Mouse (Mus musculus) heart, adult 8-10 months (tissue): ENCODE measurements at regions not wholly inside any gene's neighbourhood (a gene's known extent, or its start where the extent isn't known, plus 50 kb on each side); places are given as distances from the start of the nearest gene placed in this dataset.
"Not testable (repeated sequence)": the region's sequence is repeated elsewhere in the genome, so short reads cannot be mapped to it uniquely, and the experiment has no call there.

Experiments
- DNase-seq: peaks from one replicate; pipeline ENCODE4 v3.0.0; 2022; ENCODE audit warnings: low spot score

- DNase-seq: no peak
These were observed 59.5 kb upstream of the Zbtb18 start for GRCm38 (mm10) chr1:177382596-177383190.

DNA sequence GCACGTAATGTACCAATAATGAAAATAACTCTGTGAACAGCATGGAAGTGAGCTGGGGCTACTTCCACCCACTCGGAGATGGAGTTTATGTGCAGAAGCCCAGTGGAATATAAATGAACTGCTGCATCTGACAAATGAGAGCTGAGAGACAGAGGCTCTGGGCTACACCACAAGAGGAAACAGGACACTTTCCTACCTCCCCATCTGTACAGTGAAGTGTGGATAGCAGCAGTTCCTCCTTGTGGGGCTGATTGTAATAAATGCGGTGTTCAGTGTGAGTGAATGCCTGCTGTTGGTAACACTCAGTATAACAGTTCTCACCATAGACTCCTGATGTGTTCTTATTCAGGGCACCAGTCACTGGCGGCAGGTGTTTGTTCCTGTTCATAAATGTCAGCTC is 60.0 kb upstream of the Zbtb18 start:
- no peak for DNase-seq

DNA sequence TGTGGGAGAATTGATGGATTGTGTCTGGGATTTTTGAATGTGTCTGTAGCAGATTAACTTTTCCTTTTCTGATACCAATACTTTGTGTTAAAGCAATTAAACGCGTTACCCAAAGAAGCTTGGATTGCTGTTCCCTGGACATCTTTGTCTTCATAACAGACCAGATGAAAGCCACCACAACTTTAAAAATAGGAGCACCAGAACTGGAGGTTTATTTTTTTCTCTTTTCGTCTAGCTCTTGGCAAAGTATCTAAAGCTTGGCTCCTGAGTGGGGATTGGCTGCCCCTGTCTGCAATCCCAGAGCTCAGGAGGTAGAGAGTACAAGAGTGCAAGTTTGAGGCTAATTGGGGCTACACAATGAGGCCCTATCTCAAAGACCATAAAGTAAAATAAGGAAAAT is 64.0 kb upstream of the Zbtb18 start:
- DNase-seq: no peak

GRCm38 (mm10) chr1:177373226-177373825 is 68.8 kb upstream of the Zbtb18 start:
- DNase-seq: no peak

DNA sequence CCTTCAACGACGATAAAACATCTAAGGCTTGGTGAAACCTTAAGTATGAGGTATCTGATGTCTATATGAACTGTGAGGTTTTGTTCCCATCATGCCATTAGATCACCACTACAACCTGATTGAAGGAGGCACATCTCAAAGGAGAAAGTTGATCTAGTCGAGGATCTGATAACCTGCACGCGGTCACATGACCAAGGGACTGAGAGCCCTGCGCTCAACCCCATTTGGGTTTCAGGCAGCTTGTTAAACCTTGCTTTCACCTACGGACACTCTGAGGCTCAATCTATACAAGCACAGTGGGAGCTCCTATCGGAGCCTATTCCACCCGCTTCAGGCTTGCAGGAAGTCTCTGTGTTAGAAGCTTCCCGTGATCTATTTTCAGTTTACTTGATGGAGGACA is 70.1 kb upstream of the Zbtb18 start:
- no peak for DNase-seq

GRCm38 (mm10) chr1:177367864-177368610 is 74.1 kb upstream of the Zbtb18 start:
- no peak for DNase-seq

GRCm38 (mm10) chr1:177366914-177367313 is 75.2 kb upstream of the Zbtb18 start:
- no peak for DNase-seq

DNA sequence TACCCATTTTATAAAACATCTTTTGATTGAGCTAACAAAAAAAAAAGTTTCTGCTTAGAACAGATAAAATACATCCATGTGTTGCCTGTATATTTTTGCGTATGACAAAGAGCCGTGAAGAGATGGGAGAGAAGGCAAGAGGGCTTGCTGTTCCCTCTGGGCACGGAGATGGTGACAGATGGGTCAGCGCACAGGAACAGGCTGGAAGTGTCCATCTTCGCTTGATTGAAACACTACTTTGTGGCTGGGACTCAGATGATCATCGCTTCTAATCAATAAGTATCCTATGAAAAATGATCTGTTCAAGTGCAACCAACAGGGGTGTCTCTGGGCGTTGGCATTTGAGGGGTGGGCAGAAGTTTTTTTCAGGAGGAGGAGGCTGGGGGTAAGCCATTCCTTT is 75.7 kb upstream of the Zbtb18 start:
- no peak for DNase-seq

DNA sequence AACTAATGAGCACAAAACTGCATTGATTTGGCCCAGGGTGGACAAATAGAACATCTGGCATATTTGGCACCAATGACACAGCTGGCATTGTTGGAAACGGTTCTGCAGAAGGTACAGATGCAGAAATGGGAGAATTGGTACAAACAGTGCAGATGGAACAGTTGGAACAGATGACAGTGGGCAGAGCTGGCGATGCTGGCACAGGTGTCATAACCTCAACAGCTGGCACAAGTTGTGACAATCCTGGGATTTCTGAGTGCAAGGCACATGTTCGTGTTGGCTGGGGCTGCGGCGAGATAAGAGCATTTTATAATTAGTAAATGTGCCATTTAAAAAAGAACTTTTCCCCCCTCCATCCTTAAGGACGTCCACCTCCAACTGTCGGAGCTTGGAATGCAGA is 77.8 kb upstream of the Zbtb18 start:
- peak; percentile 6 for DNase-seq

GRCm38 (mm10) chr1:177362398-177362797 is 79.8 kb upstream of the Zbtb18 start:
- no peak for DNase-seq

DNA sequence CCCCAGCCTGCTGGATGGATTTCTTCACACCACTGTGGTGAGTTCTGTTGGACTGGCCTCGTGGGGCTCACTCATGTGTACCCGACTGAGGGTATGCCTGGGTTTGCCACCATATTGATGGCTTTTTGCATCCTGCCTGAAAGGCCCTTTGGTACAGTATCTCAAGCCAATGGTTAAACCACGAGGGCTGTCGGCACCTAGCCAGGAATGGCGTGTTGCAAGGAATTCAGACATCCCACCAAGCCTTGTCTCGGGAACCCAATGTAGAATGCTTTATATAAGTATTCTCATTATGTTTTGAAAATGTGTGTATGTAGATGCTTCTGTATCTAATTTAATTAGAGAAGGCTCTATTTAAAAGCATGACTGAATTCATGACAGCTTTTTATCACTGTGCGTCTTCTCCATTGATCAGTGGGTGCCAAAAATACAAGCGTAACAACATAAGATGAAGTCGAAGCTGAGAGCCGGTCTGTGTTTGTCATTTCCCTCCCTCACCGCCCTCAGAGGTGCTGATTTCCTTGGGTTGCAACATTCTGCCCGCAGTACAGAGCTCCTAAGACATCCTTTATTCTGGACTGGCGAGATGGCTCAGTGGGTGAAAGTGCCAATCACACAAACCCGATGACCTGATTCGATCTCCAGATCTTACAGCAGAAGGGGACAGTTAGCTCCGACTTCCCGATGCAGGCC is 90.5 kb upstream of the Akt3 start:
- no peak for DNase-seq

- no peak for DNase-seq
These were observed 89.2 kb upstream of the Akt3 start for GRCm38 (mm10) chr1:177347208-177347607.

DNA sequence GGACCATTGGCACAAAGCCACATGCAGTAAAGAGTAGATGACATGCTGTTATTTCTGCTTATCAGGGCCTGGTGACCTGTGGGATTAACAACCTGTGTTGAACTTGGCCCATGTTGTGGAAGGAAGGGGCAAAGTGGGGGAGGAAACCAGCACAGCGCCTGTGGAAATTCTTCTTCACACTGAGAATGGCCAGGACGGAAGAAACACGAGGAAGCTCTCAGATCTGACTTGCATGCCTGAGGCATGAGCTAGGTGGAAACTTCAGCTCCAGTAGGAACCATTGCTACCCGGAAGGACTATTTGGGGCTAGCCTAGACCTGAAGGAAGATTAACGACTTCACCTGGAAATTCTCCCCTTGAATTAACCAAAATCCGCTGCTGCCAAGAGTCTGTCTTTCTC is 88.5 kb upstream of the Akt3 start:
- DNase-seq: no peak

DNA sequence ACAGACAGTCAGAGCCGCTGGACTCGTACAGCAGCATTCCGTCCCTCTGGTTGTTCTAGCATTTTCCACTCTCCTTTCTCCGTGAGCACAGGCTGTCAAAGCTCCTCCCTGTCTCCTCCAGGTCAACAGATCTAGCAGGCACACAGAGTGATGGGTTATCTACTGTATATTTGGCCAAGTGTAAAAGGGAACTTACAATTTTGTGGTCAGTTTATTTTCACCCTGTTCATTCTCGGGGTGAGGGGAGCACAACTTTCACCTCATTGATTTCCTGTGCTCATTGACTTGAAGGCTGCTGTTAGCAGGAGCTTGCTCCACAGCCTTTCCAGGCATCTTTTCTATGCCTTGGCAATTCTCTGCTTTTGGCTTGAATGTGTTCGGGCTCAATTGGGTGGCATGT is 87.5 kb upstream of the Akt3 start:
- no peak for DNase-seq

DNA sequence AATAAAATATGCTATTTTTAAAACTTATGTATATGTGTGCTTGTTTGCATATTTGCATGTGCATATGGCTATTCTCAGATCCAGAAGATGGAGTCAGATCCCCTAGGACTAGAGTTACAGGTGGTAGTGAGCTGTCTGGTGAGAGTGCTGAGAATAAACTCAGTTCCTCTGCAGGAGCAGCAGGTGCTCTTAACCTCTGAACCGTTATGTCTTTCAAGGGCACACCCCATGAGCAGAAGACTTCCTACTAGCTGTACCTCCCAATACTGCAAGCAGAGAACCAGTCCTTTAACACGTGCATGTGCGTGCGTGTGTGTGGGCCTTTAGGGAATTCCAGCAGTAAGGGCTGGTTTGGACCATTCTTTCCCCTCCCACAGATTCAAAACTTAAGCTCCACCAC is 85.9 kb upstream of the Akt3 start:
- no peak for DNase-seq

- no peak for DNase-seq
These were observed 85.1 kb upstream of the Akt3 start for GRCm38 (mm10) chr1:177343121-177343520.

GRCm38 (mm10) chr1:177340232-177340631 is 82.2 kb upstream of the Akt3 start:
- no peak for DNase-seq

GRCm38 (mm10) chr1:177339207-177339787 is 81.3 kb upstream of the Akt3 start:
- not testable (repeated sequence) for DNase-seq

DNA sequence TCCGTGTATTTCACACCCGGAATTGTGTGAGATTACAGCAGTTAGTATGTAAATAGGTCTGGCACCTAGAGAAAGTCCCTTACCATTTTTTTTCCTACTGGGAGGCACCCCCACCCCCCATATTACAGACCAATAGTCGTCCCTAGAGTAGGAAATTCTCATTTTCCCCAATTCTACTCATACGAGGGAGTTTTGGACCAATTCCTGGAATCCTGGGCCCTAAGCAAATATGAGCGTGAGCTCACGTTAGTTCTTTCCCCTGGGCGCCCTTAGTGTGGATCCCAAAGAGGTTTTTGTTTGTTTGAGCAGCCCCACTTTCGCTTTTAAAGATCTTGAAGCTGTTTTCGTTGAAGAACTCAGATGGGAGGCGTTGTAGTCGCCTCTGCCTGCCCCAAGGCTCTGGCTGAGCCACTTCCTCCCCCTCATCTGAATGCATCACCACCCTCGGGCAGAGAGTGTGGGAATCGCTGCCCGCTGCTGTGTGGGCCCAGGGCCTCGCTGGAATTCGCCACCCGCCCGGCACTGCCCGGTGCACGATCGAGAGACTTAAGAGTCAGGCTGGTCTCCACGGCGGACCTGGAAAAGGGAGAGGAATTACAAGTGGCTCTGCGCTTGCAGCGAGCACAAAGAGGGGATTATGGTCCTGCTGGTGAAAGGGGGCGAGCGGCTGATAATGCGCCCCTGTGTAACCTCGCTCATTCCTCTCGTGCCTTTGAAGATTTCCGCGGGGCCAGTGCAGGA is 80.6 kb upstream of the Akt3 start:
- DNase-seq: peak; percentile 33

GRCm38 (mm10) chr1:177337756-177338155 is 79.8 kb upstream of the Akt3 start:
- DNase-seq: no peak

GRCm38 (mm10) chr1:177337141-177337540 is 79.1 kb upstream of the Akt3 start:
- no peak for DNase-seq

DNA sequence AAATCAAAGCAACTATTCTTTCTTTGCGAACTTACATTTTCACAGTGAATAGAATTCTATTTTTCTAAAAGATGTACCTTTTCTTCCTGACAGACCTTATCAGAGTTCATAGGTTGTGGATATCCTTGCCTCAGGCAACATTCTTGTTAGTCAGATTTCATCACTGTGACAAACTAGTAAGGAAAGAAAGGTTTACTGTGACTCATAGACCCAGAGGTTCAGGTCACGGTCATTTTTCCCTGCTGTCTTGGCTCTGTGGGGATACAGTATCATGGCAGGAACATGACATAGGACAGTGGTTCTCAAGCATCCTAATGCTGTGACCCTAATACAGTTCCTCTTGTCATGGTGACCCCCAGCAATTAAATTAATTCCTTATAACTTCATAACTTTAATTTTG is 78.4 kb upstream of the Akt3 start:
- DNase-seq: no peak
